Mouse (Mus musculus) hindbrain, embryonic 13.5 days (tissue): ENCODE measurements around the gene Rgs16. TPM values are rescaled to one million over a fixed set of nuclear protein-coding genes. Genes with fewer than 3 reads are reported as not detected.
"Not testable (repeated sequence)": the region's sequence is repeated elsewhere in the genome, so short reads cannot be mapped to it uniquely, and the experiment has no call there.

Experiments used
- ATAC-seq: fragments of 200-750 bp; cut with Nextera tagmentation; 2 replicates; pipeline ENCODE4 v1.8.0; 2017; ENCODE audit warnings: moderate TSS enrichment; ENCODE audit not compliant: low FRiP score
- H3K27ac ChIP-seq: fragments of 300-500 bp; sonication (generic); 2 replicates; pipeline ENCODE4 v1.5.1; 2015; ENCODE audit warnings: inconsistent platforms, mild to moderate bottlenecking, moderate library complexity
- H3K27me3 ChIP-seq: fragments of 300-500 bp; sonication (generic); 2 replicates; pipeline ENCODE4 v1.6.1; 2015; ENCODE audit warnings: mild to moderate bottlenecking, inconsistent platforms
- H3K36me3 ChIP-seq: fragments of 300-500 bp; sonication (generic); 2 replicates; pipeline ENCODE4 v1.6.1; 2015; ENCODE audit warnings: mild to moderate bottlenecking, inconsistent platforms
- H3K4me1 ChIP-seq: fragments of 300-500 bp; sonication (generic); replicated peaks from 2 replicates; pipeline ENCODE4 v1.6.1; 2015; ENCODE audit warnings: inconsistent platforms
- H3K4me2 ChIP-seq: fragments of 300-500 bp; sonication (generic); 2 replicates; pipeline ENCODE4 v1.6.1; 2015; ENCODE audit warnings: inconsistent platforms, mild to moderate bottlenecking, moderate library complexity
- H3K4me3 ChIP-seq: fragments of 300-500 bp; sonication (generic); 2 replicates; pipeline ENCODE4 v1.5.1; 2015; ENCODE audit warnings: mild to moderate bottlenecking, inconsistent platforms
- H3K9ac ChIP-seq: fragments of 300-500 bp; sonication (generic); 2 replicates; pipeline ENCODE4 v1.6.1; 2015; ENCODE audit warnings: mild to moderate bottlenecking, inconsistent platforms
- H3K9me3 ChIP-seq: fragments of 300-500 bp; sonication (generic); 2 replicates; pipeline ENCODE4 v1.6.1; 2016; ENCODE audit warnings: inconsistent platforms
- WGBS: fragments of 180-500 bp; shearing (Covaris S2); methylation state at CpG from one replicate; pipeline ENCODE4 v1.1.7; 2015; 5-methylcytosine and 5-hydroxymethylcytosine counted together
- polyA plus RNA-seq: library from polyadenylated mRNA; unstranded; fragments of >200 nt; fragmentation: Nextera tagmentation; extraction: Ambion mirVana; gene quantifications from 2 replicates; pipeline ENCODE4 v1.2.1, GENCODE M21; 2015

Gene Rgs16
- polyA plus RNA-seq, 1 experiment from 2014 or later: 26.0 TPM

- H3K27ac ChIP-seq: no peak overlapping the region
- WGBS: 89% methylated on average over 1 of the region's 1 CpGs
- peaks cover 9% of the 10 kb centered on the region for H3K36me3 ChIP-seq
- no peaks in the 10 kb centered on the region for H3K9me3 ChIP-seq
- H3K27me3 ChIP-seq: no peaks in the 10 kb centered on the region
- no peak overlapping the region for H3K4me2 ChIP-seq
- H3K9ac ChIP-seq: no peak overlapping the region
- no peaks in the 10 kb centered on the region for H3K4me1 ChIP-seq
- no peak for ATAC-seq
- no peak overlapping the region for H3K4me3 ChIP-seq
These were observed 27.1 kb downstream of the Rgs16 start for GRCm38 (mm10) chr1:153767281-153767680.

GRCm38 (mm10) chr1:153768465-153768864 is 28.3 kb downstream of the Rgs16 start:
- H3K4me2 ChIP-seq: no peak overlapping the region
- H3K9ac ChIP-seq: no peak overlapping the region
- H3K4me1 ChIP-seq: no peaks in the 10 kb centered on the region
- H3K36me3 ChIP-seq: no peaks in the 10 kb centered on the region
- no peaks in the 10 kb centered on the region for H3K27me3 ChIP-seq
- ATAC-seq: no peak
- WGBS: 91% methylated on average over 5 of the region's 5 CpGs
- no peak overlapping the region for H3K4me3 ChIP-seq
- no peaks in the 10 kb centered on the region for H3K9me3 ChIP-seq
- H3K27ac ChIP-seq: no peak overlapping the region

GRCm38 (mm10) chr1:153769571-153769970 is 29.4 kb downstream of the Rgs16 start:
- not testable (repeated sequence) for H3K27ac ChIP-seq, H3K27me3 ChIP-seq, H3K9me3 ChIP-seq, H3K4me2 ChIP-seq, ATAC-seq, H3K9ac ChIP-seq, H3K4me1 ChIP-seq, H3K36me3 ChIP-seq, H3K4me3 ChIP-seq
- 64% methylated on average over 6 of the region's 6 CpGs for WGBS

GRCm38 (mm10) chr1:153769998-153770775 is 30.0 kb downstream of the Rgs16 start:
- no peak for ATAC-seq
- Histone ChIP-seq H3K9me3 (no peaks in the 10 kb centered on the region), H3K27ac (no peak overlapping the region), H3K27me3 (no peaks in the 10 kb centered on the region), H3K4me1 (no peaks in the 10 kb centered on the region), H3K9ac (no peak overlapping the region), H3K36me3 (no peaks in the 10 kb centered on the region), H3K4me2 (no peak overlapping the region), H3K4me3 (no peak overlapping the region)
- WGBS: 89% methylated on average over 10 of the region's 10 CpGs

GRCm38 (mm10) chr1:153770776-153771167 is 30.6 kb downstream of the Rgs16 start:
- no peak for ATAC-seq
- WGBS: 91% methylated on average over 1 of the region's 1 CpGs
- Histone ChIP-seq H3K4me3 (no peak overlapping the region), H3K9me3 (no peaks in the 10 kb centered on the region), H3K4me2 (no peak overlapping the region), H3K4me1 (no peaks in the 10 kb centered on the region), H3K9ac (no peak overlapping the region), H3K36me3 (no peaks in the 10 kb centered on the region), H3K27ac (no peak overlapping the region), H3K27me3 (no peaks in the 10 kb centered on the region)

- WGBS: 94% methylated on average over 6 of the region's 6 CpGs
- H3K27ac ChIP-seq: no peak overlapping the region
- H3K36me3 ChIP-seq: no peaks in the 10 kb centered on the region
- H3K9ac ChIP-seq: no peak overlapping the region
- no peaks in the 10 kb centered on the region for H3K9me3 ChIP-seq
- no peaks in the 10 kb centered on the region for H3K27me3 ChIP-seq
- ATAC-seq: no peak
- H3K4me2 ChIP-seq: no peak overlapping the region
- H3K4me3 ChIP-seq: no peak overlapping the region
- H3K4me1 ChIP-seq: no peaks in the 10 kb centered on the region
These were observed 35.0 kb downstream of the Rgs16 start for GRCm38 (mm10) chr1:153775174-153775573.

GRCm38 (mm10) chr1:153776257-153776656 is 36.1 kb downstream of the Rgs16 start:
- H3K9ac ChIP-seq: no peak overlapping the region
- H3K27me3 ChIP-seq: no peaks in the 10 kb centered on the region
- no peaks in the 10 kb centered on the region for H3K4me1 ChIP-seq
- no peaks in the 10 kb centered on the region for H3K36me3 ChIP-seq
- 81% methylated on average over 7 of the region's 7 CpGs for WGBS
- H3K4me2 ChIP-seq: no peak overlapping the region
- H3K27ac ChIP-seq: no peak overlapping the region
- H3K4me3 ChIP-seq: no peak overlapping the region
- no peaks in the 10 kb centered on the region for H3K9me3 ChIP-seq
- ATAC-seq: no peak

- Histone ChIP-seq H3K27ac (no peak overlapping the region), H3K4me3 (no peak overlapping the region), H3K4me2 (no peak overlapping the region), H3K4me1 (no peaks in the 10 kb centered on the region), H3K36me3 (no peaks in the 10 kb centered on the region), H3K27me3 (no peaks in the 10 kb centered on the region), H3K9me3 (no peaks in the 10 kb centered on the region), H3K9ac (no peak overlapping the region)
- WGBS: 91% methylated on average over 10 of the region's 10 CpGs
- no peak for ATAC-seq
These were observed 38.1 kb downstream of the Rgs16 start for GRCm38 (mm10) chr1:153778205-153778604.

- H3K27me3 ChIP-seq: no peaks in the 10 kb centered on the region
- 60% methylated on average over 1 of the region's 1 CpGs for WGBS
- H3K9me3 ChIP-seq: no peaks in the 10 kb centered on the region
- H3K4me2 ChIP-seq: no peak overlapping the region
- H3K4me3 ChIP-seq: no peak overlapping the region
- H3K36me3 ChIP-seq: no peaks in the 10 kb centered on the region
- ATAC-seq: no peak
- no peak overlapping the region for H3K9ac ChIP-seq
- H3K27ac ChIP-seq: no peak overlapping the region
- no peaks in the 10 kb centered on the region for H3K4me1 ChIP-seq
These were observed 43.2 kb downstream of the Rgs16 start for GRCm38 (mm10) chr1:153783339-153783738.

- WGBS: 84% methylated on average over 4 of the region's 4 CpGs
- no peak overlapping the region for H3K4me2 ChIP-seq
- H3K27ac ChIP-seq: no peak overlapping the region
- H3K4me3 ChIP-seq: no peak overlapping the region
- H3K36me3 ChIP-seq: no peaks in the 10 kb centered on the region
- no peak for ATAC-seq
- H3K4me1 ChIP-seq: no peaks in the 10 kb centered on the region
- H3K9ac ChIP-seq: no peak overlapping the region
- H3K27me3 ChIP-seq: no peaks in the 10 kb centered on the region
- H3K9me3 ChIP-seq: no peaks in the 10 kb centered on the region
These were observed 45.5 kb downstream of the Rgs16 start for GRCm38 (mm10) chr1:153785608-153786007.

- Histone ChIP-seq H3K4me1 (no peaks in the 10 kb centered on the region), H3K9ac (no peak overlapping the region), H3K36me3 (no peaks in the 10 kb centered on the region), H3K4me3 (no peak overlapping the region), H3K27me3 (no peaks in the 10 kb centered on the region), H3K9me3 (no peaks in the 10 kb centered on the region), H3K4me2 (no peak overlapping the region), H3K27ac (no peak overlapping the region)
- 57% methylated on average over 2 of the region's 2 CpGs for WGBS
- ATAC-seq: no peak
These were observed 50.6 kb downstream of the Rgs16 start for GRCm38 (mm10) chr1:153790708-153791107.

GRCm38 (mm10) chr1:153794241-153794640 is 54.1 kb downstream of the Rgs16 start:
- WGBS: 81% methylated on average over 3 of the region's 3 CpGs
- Histone ChIP-seq H3K4me3 (no peak overlapping the region), H3K4me2 (no peak overlapping the region), H3K27ac (no peak overlapping the region), H3K27me3 (no peaks in the 10 kb centered on the region), H3K36me3 (no peaks in the 10 kb centered on the region), H3K4me1 (no peaks in the 10 kb centered on the region), H3K9ac (no peak overlapping the region), H3K9me3 (no peaks in the 10 kb centered on the region)
- ATAC-seq: no peak
